Mouse (Mus musculus): ENCODE measurements around the gene Evpl. TPM values are rescaled to one million over a fixed set of nuclear protein-coding genes. Genes with fewer than 3 reads are reported as not detected.
A peak's percentile ranks its signal among the peaks of the same experiment; 100 is the strongest.

Evpl gene
- polyA plus RNA-seq, 1 experiment from 2014 or later: 0.26 TPM

DNA sequence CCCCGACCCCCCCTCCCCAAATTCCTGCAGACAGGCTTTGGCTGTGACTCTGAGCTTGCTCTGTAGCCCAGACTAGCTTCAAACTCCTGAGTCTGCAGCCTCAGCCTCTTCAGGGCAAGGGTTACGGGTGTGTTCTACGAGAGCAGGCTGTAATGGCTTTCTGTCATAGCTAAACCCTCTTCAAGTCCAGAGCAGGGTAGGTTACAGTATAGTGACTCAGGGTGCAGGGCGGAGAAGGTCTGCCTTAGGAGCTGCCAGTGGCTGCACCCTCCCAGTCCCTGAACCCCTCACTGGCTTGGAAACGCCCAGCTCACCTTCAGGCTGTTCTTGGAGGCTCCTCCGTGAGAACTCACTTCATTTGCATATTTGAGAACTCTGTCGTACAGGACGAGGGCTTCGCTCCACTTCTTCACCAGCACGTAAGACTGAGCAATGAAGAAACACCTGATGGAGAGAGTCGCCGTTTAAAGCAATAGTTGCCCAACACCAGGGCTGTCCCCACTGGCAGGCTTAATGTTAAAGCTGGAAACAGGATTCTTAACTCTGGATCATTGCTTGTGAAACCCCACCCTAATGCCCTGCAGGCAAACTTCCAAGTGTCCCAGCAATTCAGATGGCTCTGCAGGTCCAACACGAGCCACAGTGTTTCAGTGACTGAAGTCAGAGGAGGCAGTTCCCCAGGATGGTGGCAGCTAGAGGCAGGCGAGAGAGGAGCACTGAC lies 9.8 kb upstream of the Evpl start:
- Histone ChIP-seq H3K4me3 (ENCODE audit: low read depth, low read length) (no peak overlapping the region), H3K36me3 (ENCODE audit: control insufficient read depth, insufficient read depth, low read length) (peaks cover 79% of the 10 kb centered on the region), H3K4me1 (ENCODE audit: control insufficient read depth, insufficient read depth, low read length) (no peaks in the 10 kb centered on the region), H3K27ac (ENCODE audit: low read depth, low read length) (no peak overlapping the region), H3K9ac (ENCODE audit: low read depth, low read length) (no peak overlapping the region), H3K4me2 (no peak overlapping the region), H3K27me3 (ENCODE audit: control insufficient read depth, insufficient read depth, low read length) (no peaks in the 10 kb centered on the region), H3K9me3 (replicated peaks; ENCODE audit: control insufficient read depth, low read length) (no peaks in the 10 kb centered on the region)
- WGBS (ENCODE audit: insufficient replicate concordance): 87% methylated on average over 14 of the region's 14 CpGs
- ATAC-seq (replicated peaks; ENCODE audit: insufficient number of reproducible peaks, low FRiP score, low TSS enrichment): no peak

DNA sequence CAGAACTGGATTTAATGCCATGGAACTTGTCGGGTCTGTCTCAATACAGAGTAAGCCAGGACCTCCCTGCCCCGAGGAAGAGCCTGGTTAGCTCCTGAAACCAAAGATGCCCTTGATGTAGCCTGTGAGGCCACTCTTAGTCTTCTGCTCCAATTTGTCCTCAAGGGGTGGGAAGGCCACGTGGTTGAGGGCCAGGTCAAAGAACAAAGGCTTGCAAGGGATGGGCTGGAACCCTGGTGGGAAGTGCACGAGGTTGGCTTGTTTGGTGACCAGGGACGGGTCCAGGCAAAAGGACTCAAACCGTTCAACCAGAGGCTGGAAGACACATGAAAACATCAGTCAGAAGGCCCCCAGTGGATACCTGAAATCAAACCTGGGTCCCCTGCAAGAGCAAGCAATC lies 7.7 kb upstream of the Evpl start:
- peaks cover 66% of the 10 kb centered on the region for H3K36me3 ChIP-seq (ENCODE audit: control insufficient read depth, insufficient read depth, low read length)
- WGBS (ENCODE audit: insufficient replicate concordance): 83% methylated on average over 6 of the region's 6 CpGs
- no peak for ATAC-seq (replicated peaks; ENCODE audit: insufficient number of reproducible peaks, low FRiP score, low TSS enrichment)
- H3K9ac ChIP-seq (ENCODE audit: low read depth, low read length): no peak overlapping the region
- H3K4me2 ChIP-seq: no peak overlapping the region
- no peaks in the 10 kb centered on the region for H3K4me1 ChIP-seq (ENCODE audit: control insufficient read depth, insufficient read depth, low read length)
- no peaks in the 10 kb centered on the region for H3K9me3 ChIP-seq (replicated peaks; ENCODE audit: control insufficient read depth, low read length)
- no peak overlapping the region for H3K27ac ChIP-seq (ENCODE audit: low read depth, low read length)
- no peak overlapping the region for H3K4me3 ChIP-seq (ENCODE audit: low read depth, low read length)
- H3K27me3 ChIP-seq (ENCODE audit: control insufficient read depth, insufficient read depth, low read length): no peaks in the 10 kb centered on the region

DNA sequence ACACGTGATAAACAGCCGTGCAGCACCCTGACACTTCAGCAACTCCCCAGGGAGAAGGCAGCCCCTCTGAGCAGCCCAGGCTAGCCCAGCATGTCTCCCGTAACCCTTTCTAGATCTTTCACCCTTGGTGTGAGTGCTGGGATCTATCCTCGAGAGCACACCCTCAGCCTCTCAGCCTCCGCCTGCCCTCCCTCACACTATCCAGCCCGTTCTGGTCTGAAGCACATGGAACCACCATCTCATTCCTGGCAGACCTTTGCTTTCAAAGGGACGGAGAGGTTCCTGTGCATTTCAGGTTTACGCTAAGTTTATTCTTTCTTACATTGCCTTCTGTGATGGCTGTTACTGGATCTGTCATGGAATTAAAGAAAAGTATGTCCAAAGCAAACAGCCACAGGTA lies 6.7 kb upstream of the Evpl start:
- H3K27me3 ChIP-seq (ENCODE audit: control insufficient read depth, insufficient read depth, low read length): no peaks in the 10 kb centered on the region
- no peak overlapping the region for H3K27ac ChIP-seq (ENCODE audit: low read depth, low read length)
- H3K4me2 ChIP-seq: no peak overlapping the region
- no peaks in the 10 kb centered on the region for H3K9me3 ChIP-seq (replicated peaks; ENCODE audit: control insufficient read depth, low read length)
- no peak for ATAC-seq (replicated peaks; ENCODE audit: insufficient number of reproducible peaks, low FRiP score, low TSS enrichment)
- no peaks in the 10 kb centered on the region for H3K4me1 ChIP-seq (ENCODE audit: control insufficient read depth, insufficient read depth, low read length)
- H3K36me3 ChIP-seq (ENCODE audit: control insufficient read depth, insufficient read depth, low read length): peaks cover 55% of the 10 kb centered on the region
- 77% methylated on average over 8 of the region's 8 CpGs for WGBS (ENCODE audit: insufficient replicate concordance)
- no peak overlapping the region for H3K9ac ChIP-seq (ENCODE audit: low read depth, low read length)
- no peak overlapping the region for H3K4me3 ChIP-seq (ENCODE audit: low read depth, low read length)

DNA sequence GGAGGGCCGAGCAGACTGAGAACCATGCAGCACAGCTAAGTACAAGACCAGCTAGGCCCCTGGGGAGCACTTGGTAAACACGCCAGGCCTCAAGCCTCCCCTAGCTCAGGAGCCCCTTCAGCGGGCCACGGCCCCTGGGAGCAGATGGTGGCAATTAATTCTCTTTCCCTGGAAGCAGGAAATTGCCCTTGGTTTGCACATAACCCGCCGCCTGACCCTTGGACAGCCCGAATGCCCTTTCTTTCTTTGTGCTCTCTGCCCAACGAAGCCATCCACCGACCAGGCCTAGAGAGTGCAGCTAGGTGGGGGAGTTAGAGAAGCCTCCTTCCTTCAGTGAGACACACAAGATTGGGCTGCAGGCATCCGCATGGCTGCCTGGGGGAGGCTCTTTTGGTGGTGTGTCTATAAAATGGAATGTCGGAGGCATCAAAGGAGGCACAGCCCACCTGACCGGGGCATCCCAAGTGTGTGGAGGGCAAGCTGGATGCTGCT lies 3.9 kb upstream of the Evpl start:
- H3K4me1 ChIP-seq (ENCODE audit: control insufficient read depth, insufficient read depth, low read length): no peaks in the 10 kb centered on the region; the same call in 1 of the 2 replicates
- ATAC-seq (replicated peaks; ENCODE audit: insufficient number of reproducible peaks, low FRiP score, low TSS enrichment): no peak
- H3K27me3 ChIP-seq (ENCODE audit: control insufficient read depth, insufficient read depth, low read length): peaks cover 20% of the 10 kb centered on the region
- no peaks in the 10 kb centered on the region for H3K9me3 ChIP-seq (replicated peaks; ENCODE audit: control insufficient read depth, low read length)
- H3K4me2 ChIP-seq: no peak overlapping the region
- no peak overlapping the region for H3K4me3 ChIP-seq (ENCODE audit: low read depth, low read length)
- 52% methylated on average over 12 of the region's 12 CpGs for WGBS (ENCODE audit: insufficient replicate concordance)
- H3K36me3 ChIP-seq (ENCODE audit: control insufficient read depth, insufficient read depth, low read length): peaks cover 33% of the 10 kb centered on the region
- H3K27ac ChIP-seq (ENCODE audit: low read depth, low read length): no peak overlapping the region
- no peak overlapping the region for H3K9ac ChIP-seq (ENCODE audit: low read depth, low read length)

DNA sequence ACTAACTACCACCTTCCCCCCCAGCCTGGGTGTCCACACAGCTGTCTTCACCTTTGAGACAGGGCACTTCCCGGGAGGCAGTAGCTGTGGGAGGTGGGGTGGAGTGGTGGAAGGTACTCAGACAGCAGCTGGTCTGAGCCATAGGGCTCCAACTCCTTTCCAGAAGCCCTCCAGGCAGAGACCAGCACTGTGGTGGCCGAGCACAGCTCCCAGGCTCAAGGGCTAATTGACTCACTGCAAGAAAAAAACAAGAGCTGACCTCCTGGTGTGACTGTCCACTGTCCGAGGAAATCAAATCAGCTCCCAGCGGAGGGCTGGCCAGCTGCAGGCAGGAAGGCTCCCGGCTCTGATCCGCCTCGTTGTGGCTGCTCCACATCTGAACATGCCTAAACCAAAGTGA lies 1.9 kb upstream of the Evpl start:
- Histone ChIP-seq H3K27me3 (ENCODE audit: control insufficient read depth, insufficient read depth, low read length) (peaks cover 32% of the 10 kb centered on the region), H3K36me3 (ENCODE audit: control insufficient read depth, insufficient read depth, low read length) (peaks cover 15% of the 10 kb centered on the region), H3K4me3 (ENCODE audit: low read depth, low read length) (no peak overlapping the region), H3K9me3 (replicated peaks; ENCODE audit: control insufficient read depth, low read length) (no peaks in the 10 kb centered on the region), H3K27ac (ENCODE audit: low read depth, low read length) (no peak overlapping the region), H3K4me1 (ENCODE audit: control insufficient read depth, insufficient read depth, low read length) (no peaks in the 10 kb centered on the region; the same call in 1 of the 2 replicates), H3K4me2 (no peak overlapping the region), H3K9ac (ENCODE audit: low read depth, low read length) (no peak overlapping the region)
- 13% methylated on average over 7 of the region's 7 CpGs for WGBS (ENCODE audit: insufficient replicate concordance)
- no peak for ATAC-seq (replicated peaks; ENCODE audit: insufficient number of reproducible peaks, low FRiP score, low TSS enrichment)

DNA sequence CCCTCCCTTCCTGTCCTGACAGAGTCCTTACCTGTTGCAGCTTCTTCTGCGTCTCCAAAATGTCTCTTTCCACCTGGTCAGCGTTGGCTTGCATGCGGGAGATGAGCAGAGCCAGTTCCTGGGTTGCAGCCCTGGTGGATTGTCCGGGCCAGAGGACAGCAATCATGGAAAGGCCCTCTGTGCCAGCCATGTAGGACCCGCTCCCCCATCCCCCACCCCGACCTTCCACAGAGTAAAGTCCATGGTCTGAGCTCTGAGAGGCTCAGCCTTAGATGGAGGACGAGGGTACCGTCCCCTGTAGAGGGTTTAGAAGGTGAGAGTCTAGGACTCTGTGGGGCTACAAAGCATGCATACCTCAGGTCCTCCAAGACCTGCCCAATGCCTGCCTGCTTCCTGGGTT lies 3.0 kb downstream of the Evpl start:
- H3K27ac ChIP-seq (ENCODE audit: low read depth, low read length): no peak overlapping the region
- H3K4me3 ChIP-seq (ENCODE audit: low read depth, low read length): no peak overlapping the region
- no peak overlapping the region for H3K4me2 ChIP-seq
- no peaks in the 10 kb centered on the region for H3K9me3 ChIP-seq (replicated peaks; ENCODE audit: control insufficient read depth, low read length)
- WGBS (ENCODE audit: insufficient replicate concordance): 74% methylated on average over 8 of the region's 8 CpGs
- H3K27me3 ChIP-seq (ENCODE audit: control insufficient read depth, insufficient read depth, low read length): peaks cover 60% of the 10 kb centered on the region
- H3K4me1 ChIP-seq (ENCODE audit: control insufficient read depth, insufficient read depth, low read length): no peaks in the 10 kb centered on the region; the same call in 1 of the 2 replicates
- no peaks in the 10 kb centered on the region for H3K36me3 ChIP-seq (ENCODE audit: control insufficient read depth, insufficient read depth, low read length)
- no peak overlapping the region for H3K9ac ChIP-seq (ENCODE audit: low read depth, low read length)
- no peak for ATAC-seq (replicated peaks; ENCODE audit: insufficient number of reproducible peaks, low FRiP score, low TSS enrichment)

DNA sequence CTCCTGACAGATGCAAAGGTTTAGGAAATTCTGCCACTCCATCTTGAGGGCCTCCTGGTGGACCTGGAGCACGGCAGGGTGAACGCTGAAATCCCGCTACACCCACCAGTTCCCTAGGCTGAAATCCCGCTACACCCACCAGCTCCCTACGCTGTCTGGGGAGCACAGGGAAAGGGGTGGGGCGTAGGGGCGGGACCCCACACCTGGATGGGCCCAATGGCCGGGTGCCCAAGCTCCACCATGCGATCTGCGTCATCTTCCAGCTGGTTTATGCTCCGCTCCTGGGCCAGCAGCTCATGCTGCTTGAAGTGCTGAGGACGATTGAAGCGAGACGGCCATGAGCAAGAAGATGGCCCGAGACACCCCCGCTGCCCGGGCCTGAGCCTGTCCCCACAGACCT lies 5.5 kb downstream of the Evpl start:
- 26% methylated on average over 17 of the region's 17 CpGs for WGBS (ENCODE audit: insufficient replicate concordance)
- H3K27me3 ChIP-seq (ENCODE audit: control insufficient read depth, insufficient read depth, low read length): peaks cover 50% of the 10 kb centered on the region
- no peak overlapping the region for H3K27ac ChIP-seq (ENCODE audit: low read depth, low read length)
- H3K4me2 ChIP-seq: peak overlapping the region; percentile 53
- no peaks in the 10 kb centered on the region for H3K4me1 ChIP-seq (ENCODE audit: control insufficient read depth, insufficient read depth, low read length)
- no peak for ATAC-seq (replicated peaks; ENCODE audit: insufficient number of reproducible peaks, low FRiP score, low TSS enrichment)
- H3K36me3 ChIP-seq (ENCODE audit: control insufficient read depth, insufficient read depth, low read length): no peaks in the 10 kb centered on the region
- H3K9me3 ChIP-seq (replicated peaks; ENCODE audit: control insufficient read depth, low read length): no peaks in the 10 kb centered on the region
- peak overlapping the region; percentile 58; the same call in 1 of the 2 replicates for H3K9ac ChIP-seq (ENCODE audit: low read depth, low read length)
- H3K4me3 ChIP-seq (ENCODE audit: low read depth, low read length): 0 out of 2 replicates have a peak overlapping the region, but pooled peaks have one; percentile 3

DNA sequence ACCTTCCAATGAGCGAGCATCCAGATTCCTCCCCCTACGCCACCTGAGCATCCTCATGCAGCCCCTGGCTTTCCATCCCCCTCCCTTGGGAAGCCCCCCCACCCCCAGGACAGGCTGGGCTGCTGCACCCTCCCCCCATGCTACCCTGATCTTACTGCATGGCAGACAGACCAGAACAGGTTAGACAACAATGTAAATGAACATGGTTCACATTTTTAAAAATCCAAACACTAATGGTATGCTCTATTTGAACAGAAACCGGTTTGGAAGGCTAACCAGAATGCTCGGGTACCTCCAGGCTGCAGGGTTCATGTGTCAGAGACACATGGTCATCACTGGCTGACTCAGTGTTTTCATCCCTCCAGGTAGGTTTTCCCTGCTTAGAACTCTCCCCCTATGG lies 9.2 kb downstream of the Evpl start:
- Histone ChIP-seq H3K4me1 (ENCODE audit: control insufficient read depth, insufficient read depth, low read length) (no peaks in the 10 kb centered on the region), H3K27ac (ENCODE audit: low read depth, low read length) (no peak overlapping the region), H3K36me3 (ENCODE audit: control insufficient read depth, insufficient read depth, low read length) (no peaks in the 10 kb centered on the region), H3K9ac (ENCODE audit: low read depth, low read length) (no peak overlapping the region), H3K9me3 (replicated peaks; ENCODE audit: control insufficient read depth, low read length) (no peaks in the 10 kb centered on the region), H3K4me2 (no peak overlapping the region), H3K27me3 (ENCODE audit: control insufficient read depth, insufficient read depth, low read length) (peaks cover 45% of the 10 kb centered on the region), H3K4me3 (ENCODE audit: low read depth, low read length) (no peak overlapping the region)
- WGBS (ENCODE audit: insufficient replicate concordance): 67% methylated on average over 4 of the region's 4 CpGs
- no peak for ATAC-seq (replicated peaks; ENCODE audit: insufficient number of reproducible peaks, low FRiP score, low TSS enrichment)

DNA sequence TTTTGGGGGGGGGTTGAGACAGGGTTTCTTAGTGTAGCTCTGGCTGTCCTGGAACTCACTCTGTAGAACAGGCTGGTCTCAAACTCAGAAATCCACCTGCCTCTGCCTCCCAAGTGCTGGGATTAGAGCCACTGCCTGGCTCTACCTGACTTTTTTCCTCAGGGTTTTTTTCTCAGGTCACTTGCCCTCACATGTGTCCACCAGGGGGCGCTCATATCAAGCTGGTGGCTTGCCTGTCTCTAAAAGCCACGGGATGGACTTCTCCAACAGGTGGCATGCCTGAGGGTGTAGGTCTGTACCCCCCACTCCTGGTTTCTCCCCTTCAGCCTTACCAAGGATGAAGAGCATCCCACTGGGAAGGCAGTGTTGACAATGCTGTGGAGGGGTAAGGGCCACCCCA lies 11.5 kb downstream of the Evpl start:
- Histone ChIP-seq H3K9me3 (replicated peaks; ENCODE audit: control insufficient read depth, low read length) (peaks cover 4% of the 10 kb centered on the region), H3K4me2 (no peak overlapping the region), H3K9ac (ENCODE audit: low read depth, low read length) (no peak overlapping the region), H3K27me3 (ENCODE audit: control insufficient read depth, insufficient read depth, low read length) (peaks cover 53% of the 10 kb centered on the region), H3K4me1 (ENCODE audit: control insufficient read depth, insufficient read depth, low read length) (peaks cover 7% of the 10 kb centered on the region), H3K36me3 (ENCODE audit: control insufficient read depth, insufficient read depth, low read length) (no peaks in the 10 kb centered on the region), H3K4me3 (ENCODE audit: low read depth, low read length) (no peak overlapping the region), H3K27ac (ENCODE audit: low read depth, low read length) (no peak overlapping the region)
- WGBS (ENCODE audit: insufficient replicate concordance): 2% methylated on average over 2 of the region's 2 CpGs
- ATAC-seq (replicated peaks; ENCODE audit: insufficient number of reproducible peaks, low FRiP score, low TSS enrichment): no peak

Measured in heart, embryonic 11.5 days (tissue).